Mouse (Mus musculus) Muller cell, postnatal 12 days (primary cell): ENCODE measurements at regions not wholly inside any gene's neighbourhood (a gene's known extent, or its start where the extent isn't known, plus 50 kb on each side); places are given as distances from the start of the nearest gene placed in this dataset.

Experiments used
- DNase-seq: peaks from one replicate; pipeline ENCODE4 v3.0.0-alpha.2; 2015; ENCODE audit errors: inconsistent ontology term

GRCm38 (mm10) chr4:138509901-138510300, 55.8 kb downstream of the Camk2n1 start:
- peak; percentile 14 for DNase-seq

DNA sequence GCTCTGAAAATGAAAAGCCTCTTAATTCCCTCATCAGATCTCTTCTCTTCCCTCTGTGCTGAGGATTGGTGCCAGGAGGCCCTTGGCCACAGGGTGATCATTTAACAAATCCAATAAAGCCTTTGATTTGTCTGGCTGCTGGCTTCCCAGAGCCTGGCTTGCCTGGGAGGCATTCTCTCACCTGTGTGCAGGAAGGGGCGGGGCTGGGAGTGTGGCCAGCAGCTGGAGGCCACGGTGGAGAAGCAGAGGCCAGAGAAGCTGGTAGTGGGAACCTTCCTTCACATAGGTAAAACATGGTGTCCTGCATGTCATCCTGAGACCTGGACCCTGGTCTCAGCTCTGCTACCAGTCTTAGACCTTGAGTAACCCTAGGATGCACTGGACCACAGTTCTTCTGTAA, 59.8 kb downstream of the Camk2n1 start:
- DNase-seq = no peak
